Mouse (Mus musculus): ENCODE data around the gene Alk.

- TF ChIP-seq POLR2A (IDR thresholded peaks at IDR 0.05; ENCODE audit: insufficient read depth, low read depth, low read length) (no peak), CTCF (IDR thresholded peaks at IDR 0.05; ENCODE audit: insufficient read depth, low read depth, low read length) (no peak)
Observed at GRCm38 (mm10) chr17:72604610-72604980, at the start of gene Alk.
